Mouse (Mus musculus): ENCODE measurements around the gene Ift20. TPM values are rescaled to one million over a fixed set of nuclear protein-coding genes. Genes with fewer than 3 reads are reported as not detected.
"Not testable (repeated sequence)": the region's sequence is repeated elsewhere in the genome, so short reads cannot be mapped to it uniquely, and the experiment has no call there.

Gene Ift20
- polyA plus RNA-seq, 1 experiment from 2014 or later: 137 TPM

- H3K4me1 ChIP-seq: 0 out of 2 replicates have a peak, but pooled peaks cover 3% of the 10 kb centered on the region
- H3K9ac ChIP-seq: no peak overlapping the region
- no peak overlapping the region for H3K4me2 ChIP-seq
- ATAC-seq (ENCODE audit: borderline replicate concordance, extremely low read depth, low FRiP score, low TSS enrichment): no peak
- no peaks in the 10 kb centered on the region for H3K27me3 ChIP-seq
- 87% methylated on average over 9 of the region's 9 CpGs for WGBS
- H3K27ac ChIP-seq: no peak overlapping the region
- peaks cover 67% of the 10 kb centered on the region for H3K36me3 ChIP-seq
- no peak overlapping the region for H3K4me3 ChIP-seq
- H3K9me3 ChIP-seq: no peaks in the 10 kb centered on the region
Observed at GRCm38 (mm10) chr11:78528714-78529113, 7.4 kb upstream of the Ift20 start.

- Histone ChIP-seq H3K27me3 (no peaks in the 10 kb centered on the region), H3K9me3 (no peaks in the 10 kb centered on the region), H3K4me3 (no peak overlapping the region), H3K36me3 (peaks cover 54% of the 10 kb centered on the region), H3K27ac (no peak overlapping the region; the same call in 1 of the 2 replicates), H3K4me2 (no peak overlapping the region), H3K9ac (no peak overlapping the region), H3K4me1 (peaks cover 12% of the 10 kb centered on the region)
- 86% methylated on average over 12 of the region's 12 CpGs for WGBS
- ATAC-seq (ENCODE audit: borderline replicate concordance, extremely low read depth, low FRiP score, low TSS enrichment): no peak
Observed at GRCm38 (mm10) chr11:78530001-78530400, 6.2 kb upstream of the Ift20 start.

GRCm38 (mm10) chr11:78531046-78531445 lies 5.1 kb upstream of the Ift20 start:
- H3K4me2 ChIP-seq: peak overlapping the region; percentile 16; the same call in 1 of the 2 replicates
- no peak for ATAC-seq (ENCODE audit: borderline replicate concordance, extremely low read depth, low FRiP score, low TSS enrichment)
- no peaks in the 10 kb centered on the region for H3K27me3 ChIP-seq
- H3K36me3 ChIP-seq: peaks cover 44% of the 10 kb centered on the region
- H3K9ac ChIP-seq: no peak overlapping the region
- WGBS: 51% methylated on average over 6 of the region's 6 CpGs
- H3K9me3 ChIP-seq: no peaks in the 10 kb centered on the region
- H3K27ac ChIP-seq: peak overlapping the region; percentile 64
- peaks cover 14% of the 10 kb centered on the region for H3K4me1 ChIP-seq
- no peak overlapping the region for H3K4me3 ChIP-seq

- Histone ChIP-seq H3K27ac (peak overlapping the region; percentile 64), H3K4me2 (peak overlapping the region; percentile 16; the same call in 1 of the 2 replicates), H3K4me1 (peaks cover 14% of the 10 kb centered on the region), H3K36me3 (peaks cover 39% of the 10 kb centered on the region)
- not testable (repeated sequence) for H3K4me3 ChIP-seq; H3K27me3 ChIP-seq; ATAC-seq (ENCODE audit: borderline replicate concordance, extremely low read depth, low FRiP score, low TSS enrichment); H3K9ac ChIP-seq; H3K9me3 ChIP-seq
- 81% methylated on average over 9 of the region's 10 CpGs for WGBS
Observed at GRCm38 (mm10) chr11:78531515-78531914, 4.6 kb upstream of the Ift20 start.

- peak overlapping the region; percentile 94; the same call in 1 of the 2 replicates for H3K27ac ChIP-seq
- no peak for ATAC-seq (ENCODE audit: borderline replicate concordance, extremely low read depth, low FRiP score, low TSS enrichment)
- no peak overlapping the region for H3K9ac ChIP-seq
Observed at GRCm38 (mm10) chr11:78534516-78534915, 1.6 kb upstream of the Ift20 start.

GRCm38 (mm10) chr11:78535376-78536079 lies 633 bp upstream of the Ift20 start:
- Histone ChIP-seq H3K27ac (peak overlapping the region; percentile 94), H3K4me2 (peak overlapping the region; percentile 73), H3K27me3 (no peaks in the 10 kb centered on the region), H3K4me1 (peaks cover 28% of the 10 kb centered on the region), H3K36me3 (peaks cover 21% of the 10 kb centered on the region), H3K4me3 (peak overlapping the region; percentile 65), H3K9ac (peak overlapping the region; percentile 70), H3K9me3 (no peaks in the 10 kb centered on the region)
- WGBS: under 1% methylated on average over 23 of the region's 23 CpGs
- ATAC-seq (ENCODE audit: borderline replicate concordance, extremely low read depth, low FRiP score, low TSS enrichment): peak; percentile 6; the same call in 1 of the 2 replicates

More at GRCm38 (mm10) chr11:78534516-78534915, 1.6 kb upstream of the Ift20 start:
- H3K4me3 ChIP-seq: peak overlapping the region; percentile 65
- no peaks in the 10 kb centered on the region for H3K9me3 ChIP-seq
- peaks cover 31% of the 10 kb centered on the region for H3K4me1 ChIP-seq
- H3K27me3 ChIP-seq: no peaks in the 10 kb centered on the region
- 63% methylated on average over 4 of the region's 4 CpGs for WGBS
- H3K4me2 ChIP-seq: peak overlapping the region; percentile 73
- H3K36me3 ChIP-seq: peaks cover 18% of the 10 kb centered on the region

GRCm38 (mm10) chr11:78536690-78537084 lies 526 bp downstream of the Ift20 start:
- peak overlapping the region; percentile 72 for H3K9ac ChIP-seq
- peaks cover 29% of the 10 kb centered on the region for H3K36me3 ChIP-seq
- H3K4me2 ChIP-seq: peak overlapping the region; percentile 73
- H3K4me1 ChIP-seq: peaks cover 28% of the 10 kb centered on the region
- peak; percentile 10; the same call in 1 of the 2 replicates for ATAC-seq (ENCODE audit: borderline replicate concordance, extremely low read depth, low FRiP score, low TSS enrichment)
- H3K27ac ChIP-seq: peak overlapping the region; percentile 65
- WGBS: 2% methylated on average over 14 of the region's 14 CpGs
- no peaks in the 10 kb centered on the region for H3K27me3 ChIP-seq
- H3K4me3 ChIP-seq: peak overlapping the region; percentile 65
- H3K9me3 ChIP-seq: no peaks in the 10 kb centered on the region

GRCm38 (mm10) chr11:78540358-78540757 lies 4.2 kb downstream of the Ift20 start:
- WGBS: 55% methylated on average over 3 of the region's 3 CpGs
- ATAC-seq (ENCODE audit: borderline replicate concordance, extremely low read depth, low FRiP score, low TSS enrichment): no peak

GRCm38 (mm10) chr11:78544449-78545111 lies 8.4 kb downstream of the Ift20 start:
- 92% methylated on average over 7 of the region's 7 CpGs for WGBS
- Histone ChIP-seq H3K27me3 (no peaks in the 10 kb centered on the region), H3K9ac (no peak overlapping the region), H3K4me1 (peaks cover 13% of the 10 kb centered on the region), H3K4me2 (no peak overlapping the region), H3K36me3 (peaks cover 35% of the 10 kb centered on the region), H3K9me3 (no peaks in the 10 kb centered on the region), H3K4me3 (no peak overlapping the region), H3K27ac (no peak overlapping the region)
- no peak for ATAC-seq (ENCODE audit: borderline replicate concordance, extremely low read depth, low FRiP score, low TSS enrichment)

More at GRCm38 (mm10) chr11:78540358-78540757, 4.2 kb downstream of the Ift20 start:
- Histone ChIP-seq H3K9me3 (no peaks in the 10 kb centered on the region), H3K4me2 (no peak overlapping the region), H3K9ac (no peak overlapping the region), H3K27ac (no peak overlapping the region), H3K4me3 (no peak overlapping the region), H3K36me3 (peaks cover 42% of the 10 kb centered on the region), H3K27me3 (no peaks in the 10 kb centered on the region), H3K4me1 (peaks cover 16% of the 10 kb centered on the region)

GRCm38 (mm10) chr11:78545181-78545580 lies 9.0 kb downstream of the Ift20 start:
- no peak overlapping the region for H3K4me3 ChIP-seq
- no peak overlapping the region for H3K9ac ChIP-seq
- H3K27ac ChIP-seq: no peak overlapping the region
- H3K4me2 ChIP-seq: no peak overlapping the region
- WGBS: 54% methylated on average over 8 of the region's 8 CpGs
- no peaks in the 10 kb centered on the region for H3K27me3 ChIP-seq
- no peak for ATAC-seq (ENCODE audit: borderline replicate concordance, extremely low read depth, low FRiP score, low TSS enrichment)
- peaks cover 29% of the 10 kb centered on the region for H3K36me3 ChIP-seq
- H3K4me1 ChIP-seq: peaks cover 13% of the 10 kb centered on the region
- H3K9me3 ChIP-seq: no peaks in the 10 kb centered on the region

GRCm38 (mm10) chr11:78547718-78548460 lies 11.7 kb downstream of the Ift20 start:
- Histone ChIP-seq H3K9me3 (no peaks in the 10 kb centered on the region), H3K9ac (no peak overlapping the region), H3K4me1 (peaks cover 13% of the 10 kb centered on the region), H3K27ac (no peak overlapping the region), H3K36me3 (peaks cover 13% of the 10 kb centered on the region), H3K27me3 (no peaks in the 10 kb centered on the region), H3K4me2 (no peak overlapping the region), H3K4me3 (no peak overlapping the region)
- no peak for ATAC-seq (ENCODE audit: borderline replicate concordance, extremely low read depth, low FRiP score, low TSS enrichment)
- WGBS: 66% methylated on average over 2 of the region's 2 CpGs
